Mouse (Mus musculus) heart, adult 9 months (tissue): ENCODE results near the gene Ppia.
A peak's percentile ranks its signal among the peaks of the same experiment; 100 is the strongest.
"Not testable (repeated sequence)": the region's sequence is repeated elsewhere in the genome, so short reads cannot be mapped to it uniquely, and the experiment has no call there.

Experiments used
- DNase-seq, 2 experiments: peaks; one replicate each; pipeline ENCODE4 v3.0.0; 2022; ENCODE audit warnings: low spot score in 2 of 2

The Ppia gene

GRCm38 (mm10) chr11:6442566-6442965 is 27.3 kb downstream of the Ppia start:
- DNase-seq: no peak

GRCm38 (mm10) chr11:6443102-6443501 is 27.9 kb downstream of the Ppia start:
- no peak for DNase-seq

GRCm38 (mm10) chr11:6443727-6444076 is 28.5 kb downstream of the Ppia start:
- DNase-seq: no peak

- DNase-seq: peak; percentile 99 to 100
These were observed 29.0 kb downstream of the Ppia start, which contains the start of gene H2afv for GRCm38 (mm10) chr11:6444077-6444853. H2afv (minus strand) TSS chr11:6444443.

- DNase-seq: no peak
These were observed 30.2 kb downstream of the Ppia start for GRCm38 (mm10) chr11:6445441-6445840.

- DNase-seq: no peak
These were observed 30.7 kb downstream of the Ppia start for GRCm38 (mm10) chr11:6445951-6446350.

- DNase-seq: no peak
These were observed 32.2 kb downstream of the Ppia start for GRCm38 (mm10) chr11:6447493-6447892.

GRCm38 (mm10) chr11:6448155-6448554 is 32.9 kb downstream of the Ppia start:
- DNase-seq: not testable (repeated sequence)

GRCm38 (mm10) chr11:6456083-6456482 is 40.8 kb downstream of the Ppia start:
- DNase-seq: no peak

GRCm38 (mm10) chr11:6463159-6463837 is 48.1 kb downstream of the Ppia start:
- DNase-seq: no peak

GRCm38 (mm10) chr11:6465122-6465521 is 49.9 kb downstream of the Ppia start:
- DNase-seq: peak in 1 of 2 experiments; percentile 33

- no peak for DNase-seq
These were observed 53.3 kb downstream of the Ppia start for GRCm38 (mm10) chr11:6468541-6468940.
